Mouse (Mus musculus) E14TG2a.4 (cell line): ENCODE data around the gene Trim41.

Experiments used
- CTCF ChIP-seq: conservative IDR thresholded peaks from 2 replicates; pipeline ENCODE4 v1.5.1; 2014; ENCODE audit warnings: low read length
- POU5F1 ChIP-seq: IDR thresholded peaks from 2 replicates; pipeline ENCODE4 v1.6.1; 2014; ENCODE audit warnings: low read length, borderline replicate concordance

GRCm38 (mm10) chr11:48808737-48809433 is 8.3 kb downstream of the Trim41 start:
- no peak for TF ChIP-seq CTCF
- no peak for TF ChIP-seq POU5F1
